Comparison of ENCODE assay signal across 8 mouse cellular contexts in the genomic region with DNA sequence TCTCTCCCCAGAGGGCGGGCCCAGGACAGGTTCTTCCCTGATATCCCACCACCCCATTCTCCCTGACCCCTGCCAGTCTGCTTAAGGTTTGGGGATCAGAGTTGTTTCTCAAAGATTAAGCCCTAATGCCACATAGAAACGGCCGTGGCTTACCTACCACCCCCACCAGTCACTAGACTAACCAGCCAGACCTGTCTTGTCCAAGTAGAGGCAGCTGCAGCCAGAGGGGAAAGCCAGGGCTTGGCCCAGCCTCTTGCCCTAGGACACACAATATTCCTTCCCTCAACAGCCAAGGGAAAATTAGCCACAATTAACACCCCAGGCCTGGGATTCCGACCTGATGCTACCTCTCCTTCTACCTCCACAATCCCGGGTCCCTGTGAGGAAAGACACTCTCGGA. TPM values are rescaled to one million over a fixed set of nuclear protein-coding genes. Genes with fewer than 3 reads are reported as not detected.
DNase-seq lines count a peak whose midpoint lies in the region; ATAC-seq and TF ChIP-seq lines count a peak whose summit lies in the region.

No protein-coding gene starts in this region.

- peak overlapping the region; percentile 97 for H3K4me2 ChIP-seq in heart, embryonic 12.5 days
- peak overlapping the region; percentile 77 for H3K4me2 ChIP-seq in lung, postnatal 0 days (replicated peaks; ENCODE audit: low read depth, low read length)

- no peak for TF ChIP-seq CTCF in G1E (IDR thresholded peaks at IDR 0.05; ENCODE audit: low read depth, low read length)
- TF ChIP-seq CTCF in lung, postnatal 0 days (IDR thresholded peaks at IDR 0.05): no peak

- peaks cover 30% of the 10 kb centered on the region for H3K36me3 ChIP-seq in heart, embryonic 12.5 days
- peaks cover 52% of the 10 kb centered on the region for H3K36me3 ChIP-seq in G1E (replicated peaks)
- H3K36me3 ChIP-seq in hindbrain, embryonic 10.5 days: peaks cover 37% of the 10 kb centered on the region
- H3K36me3 ChIP-seq in lung, postnatal 0 days (ENCODE audit: insufficient read depth, low read length): peaks cover 17% of the 10 kb centered on the region; the same call in 1 of the 2 replicates

- H3K9me3 ChIP-seq in heart, embryonic 12.5 days (replicated peaks): no peaks in the 10 kb centered on the region
- no peaks in the 10 kb centered on the region for H3K9me3 ChIP-seq in G1E (replicated peaks)
- H3K9me3 ChIP-seq in hindbrain, embryonic 10.5 days: no peaks in the 10 kb centered on the region
- H3K9me3 ChIP-seq in lung, postnatal 0 days (ENCODE audit: low read length): no peaks in the 10 kb centered on the region

- H3K27ac ChIP-seq in heart, embryonic 12.5 days (ENCODE audit: poor library complexity, severe bottlenecking): peak overlapping the region; percentile 97
- peak overlapping the region; percentile 100 for H3K27ac ChIP-seq in hindbrain, embryonic 10.5 days
- H3K27ac ChIP-seq in lung, postnatal 0 days (ENCODE audit: low read length): peak overlapping the region; percentile 100

- H3K27me3 ChIP-seq in heart, embryonic 12.5 days (replicated peaks): no peaks in the 10 kb centered on the region
- H3K27me3 ChIP-seq in G1E (ENCODE audit: insufficient read depth, low read length): no peaks in the 10 kb centered on the region
- H3K27me3 ChIP-seq in hindbrain, embryonic 10.5 days (ENCODE audit: insufficient read depth, poor library complexity, severe bottlenecking): no peaks in the 10 kb centered on the region
- H3K27me3 ChIP-seq in lung, postnatal 0 days (replicated peaks; ENCODE audit: insufficient read depth, low read length): no peaks in the 10 kb centered on the region

- H3K9ac ChIP-seq in heart, embryonic 12.5 days: peak overlapping the region; percentile 71
- H3K9ac ChIP-seq in lung, postnatal 0 days (replicated peaks; ENCODE audit: low read depth): peak overlapping the region; percentile 26; the same call in 1 of the 2 replicates

- no peak for DNase-seq in heart, postnatal 4 days
- no peak for DNase-seq in G1E (ENCODE audit: low spot score)
- no peak for DNase-seq in hindbrain, embryonic 10.5 days (ENCODE audit: low spot score)
- peak; percentile 58 for DNase-seq in lung, postnatal 0 days (ENCODE audit: low spot score)
- no peak for DNase-seq in ovary, adult 18-20 months (ENCODE audit: low spot score)
- DNase-seq in thymus, postnatal 0 days (ENCODE audit: low spot score): no peak

- WGBS in heart, embryonic 12.5 days: 32% methylated on average over 6 of the region's 6 CpGs
- WGBS in hindbrain, embryonic 10.5 days: 33% methylated on average over 6 of the region's 6 CpGs
- WGBS in lung, postnatal 0 days: 22% methylated on average over 6 of the region's 6 CpGs

- ATAC-seq in heart, embryonic 12.5 days (ENCODE audit: insufficient number of reproducible peaks, low FRiP score): no peak
- ATAC-seq in G1E (ENCODE audit: extremely low read depth, insufficient number of reproducible peaks, low FRiP score, poor library complexity, severe bottlenecking): no peak
- peak; percentile 14; the same call in 1 of the 2 replicates for ATAC-seq in lung, postnatal 0 days
- no peak for ATAC-seq in granulocyte monocyte progenitor cell, adult 5-6 weeks (replicated peaks; ENCODE audit: poor library complexity, severe bottlenecking)

- H3K4me3 ChIP-seq in heart, embryonic 12.5 days: peak overlapping the region; percentile 98
- H3K4me3 ChIP-seq in G1E (ENCODE audit: low read depth, low read length): peak overlapping the region; percentile 70
- H3K4me3 ChIP-seq in hindbrain, embryonic 10.5 days: peak overlapping the region; percentile 89
- H3K4me3 ChIP-seq in lung, postnatal 0 days (ENCODE audit: low read depth, low read length): peak overlapping the region; percentile 98

- TF ChIP-seq EP300 in lung, postnatal 0 days (IDR thresholded peaks at IDR 0.05): no peak

- H3K4me1 ChIP-seq in heart, embryonic 12.5 days (replicated peaks): peaks cover 37% of the 10 kb centered on the region
- peaks cover 42% of the 10 kb centered on the region for H3K4me1 ChIP-seq in G1E (ENCODE audit: insufficient read depth, low read depth, low read length)
- peaks cover 78% of the 10 kb centered on the region for H3K4me1 ChIP-seq in hindbrain, embryonic 10.5 days (replicated peaks)
- H3K4me1 ChIP-seq in lung, postnatal 0 days (ENCODE audit: insufficient read depth, low read depth, low read length): peaks cover 24% of the 10 kb centered on the region

RNA-seq across cellular contexts. Expression of gene Chd3, which starts 3.5 kb away (rescaled TPM):
- 19.2 and 23.5 TPM in 2 replicates for polyA plus RNA-seq in heart, embryonic 12.5 days (2016; fragmentation: Nextera tagmentation; extraction: Ambion mirVana)
- total RNA-seq in heart, postnatal 4 days (2021): 10 to 100 TPM; 75.3 to 76.7 TPM
- total RNA-seq in G1E (2014; fragmentation: Nextera tagmentation) (120 TPM in 2 replicates), G1E (2017) (55.6 and 71.0 TPM in 2 replicates)
- polyA plus RNA-seq in G1E (2012): 183 and 212 TPM in 2 replicates
- 45.1 and 46.9 TPM in 2 replicates for polyA plus RNA-seq in hindbrain, embryonic 10.5 days (2016; fragmentation: Nextera tagmentation; extraction: Ambion mirVana)
- 29.9 and 38.4 TPM in 2 replicates for polyA plus RNA-seq in lung, postnatal 0 days (2015; fragmentation: Nextera tagmentation; extraction: Ambion mirVana)
- total RNA-seq in granulocyte monocyte progenitor cell, adult 5-6 weeks (2014; fragmentation: Nextera tagmentation): 37.0 and 59.8 TPM in 2 replicates
- 26.9 and 37.7 TPM in 2 replicates for total RNA-seq in granulocyte monocyte progenitor cell, adult 5-6 weeks (2017)
- polyA plus RNA-seq in thymus, postnatal 0 days (2015; fragmentation: Nextera tagmentation; extraction: Ambion mirVana): 10.7 and 13.2 TPM in 2 replicates

RNA-seq across cellular contexts. Expression of gene Rnf227, which starts 25.5 kb away (rescaled TPM):
- polyA plus RNA-seq in heart, embryonic 12.5 days (2016; fragmentation: Nextera tagmentation; extraction: Ambion mirVana): 6.7 and 8.5 TPM in 2 replicates
- total RNA-seq in heart, postnatal 4 days (2021): 1 to 10 TPM; 2.4 to 3.1 TPM
- total RNA-seq in G1E (2014; fragmentation: Nextera tagmentation): not detected in 2 replicates
- 0.06 and 0.11 TPM in 2 replicates for total RNA-seq in G1E (2017)
- not detected in 2 replicates for polyA plus RNA-seq in G1E (2012)
- polyA plus RNA-seq in hindbrain, embryonic 10.5 days (2016; fragmentation: Nextera tagmentation; extraction: Ambion mirVana): 18.0 and 19.9 TPM in 2 replicates
- polyA plus RNA-seq in lung, postnatal 0 days (2015; fragmentation: Nextera tagmentation; extraction: Ambion mirVana): 5.7 and 6.6 TPM in 2 replicates
- 5.4 and 6.7 TPM in 2 replicates for total RNA-seq in granulocyte monocyte progenitor cell, adult 5-6 weeks (2014; fragmentation: Nextera tagmentation)
- total RNA-seq in granulocyte monocyte progenitor cell, adult 5-6 weeks (2017): 4.5 and 7.6 TPM in 2 replicates
- 6.8 and 8.3 TPM in 2 replicates for polyA plus RNA-seq in thymus, postnatal 0 days (2015; fragmentation: Nextera tagmentation; extraction: Ambion mirVana)

RNA-seq across cellular contexts. Expression of gene Naa38, which starts 29.6 kb away (rescaled TPM):
- 147 and 150 TPM in 2 replicates for polyA plus RNA-seq in heart, embryonic 12.5 days (2016; fragmentation: Nextera tagmentation; extraction: Ambion mirVana)
- 100 to 1,000 TPM in 1 of 2 experiments, 10 to 100 TPM in 1; 92.3 to 101 TPM for total RNA-seq in heart, postnatal 4 days (2021)
- 96.2 and 98.4 TPM in 2 replicates for total RNA-seq in G1E (2014; fragmentation: Nextera tagmentation)
- total RNA-seq in G1E (2017): 171 and 204 TPM in 2 replicates
- polyA plus RNA-seq in G1E (2012): 104 and 107 TPM in 2 replicates
- polyA plus RNA-seq in hindbrain, embryonic 10.5 days (2016; fragmentation: Nextera tagmentation; extraction: Ambion mirVana): 148 and 159 TPM in 2 replicates
- polyA plus RNA-seq in lung, postnatal 0 days (2015; fragmentation: Nextera tagmentation; extraction: Ambion mirVana): 126 and 142 TPM in 2 replicates
- 164 and 170 TPM in 2 replicates for total RNA-seq in granulocyte monocyte progenitor cell, adult 5-6 weeks (2014; fragmentation: Nextera tagmentation)
- total RNA-seq in granulocyte monocyte progenitor cell, adult 5-6 weeks (2017): 112 and 181 TPM in 2 replicates
- polyA plus RNA-seq in thymus, postnatal 0 days (2015; fragmentation: Nextera tagmentation; extraction: Ambion mirVana): 194 and 211 TPM in 2 replicates

RNA-seq across cellular contexts. Expression of gene Cyb5d1, which starts 29.7 kb away (rescaled TPM):
- polyA plus RNA-seq in heart, embryonic 12.5 days (2016; fragmentation: Nextera tagmentation; extraction: Ambion mirVana): 24.8 and 27.1 TPM in 2 replicates
- total RNA-seq in heart, postnatal 4 days (2021): 10 to 100 TPM; 21.3 to 22.1 TPM
- total RNA-seq in G1E (2014; fragmentation: Nextera tagmentation) (24.0 and 26.0 TPM in 2 replicates), G1E (2017) (36.0 and 41.5 TPM in 2 replicates)
- polyA plus RNA-seq in G1E (2012): 3.5 and 9.1 TPM in 2 replicates
- 47.2 and 51.7 TPM in 2 replicates for polyA plus RNA-seq in hindbrain, embryonic 10.5 days (2016; fragmentation: Nextera tagmentation; extraction: Ambion mirVana)
- 16.3 and 16.5 TPM in 2 replicates for polyA plus RNA-seq in lung, postnatal 0 days (2015; fragmentation: Nextera tagmentation; extraction: Ambion mirVana)
- total RNA-seq in granulocyte monocyte progenitor cell, adult 5-6 weeks (2014; fragmentation: Nextera tagmentation): 22.8 and 25.2 TPM in 2 replicates
- total RNA-seq in granulocyte monocyte progenitor cell, adult 5-6 weeks (2017): 32.7 and 38.2 TPM in 2 replicates
- polyA plus RNA-seq in thymus, postnatal 0 days (2015; fragmentation: Nextera tagmentation; extraction: Ambion mirVana): 25.9 and 28.3 TPM in 2 replicates

RNA-seq across cellular contexts. Expression of gene Tmem88, which starts 32.3 kb away (rescaled TPM):
- 34.4 and 35.7 TPM in 2 replicates for polyA plus RNA-seq in heart, embryonic 12.5 days (2016; fragmentation: Nextera tagmentation; extraction: Ambion mirVana)
- total RNA-seq in heart, postnatal 4 days (2021): 10 to 100 TPM; 37.1 to 38.3 TPM
- total RNA-seq in G1E (2014; fragmentation: Nextera tagmentation): 2.6 TPM in 2 replicates
- total RNA-seq in G1E (2017): 0.93 and 1.2 TPM in 2 replicates
- 2.2 and 3.0 TPM in 2 replicates for polyA plus RNA-seq in G1E (2012)
- polyA plus RNA-seq in hindbrain, embryonic 10.5 days (2016; fragmentation: Nextera tagmentation; extraction: Ambion mirVana): 22.1 and 22.2 TPM in 2 replicates
- polyA plus RNA-seq in lung, postnatal 0 days (2015; fragmentation: Nextera tagmentation; extraction: Ambion mirVana): 96.5 and 101 TPM in 2 replicates
- total RNA-seq in granulocyte monocyte progenitor cell, adult 5-6 weeks (2014; fragmentation: Nextera tagmentation): not detected in 2 replicates
- 0.56 TPM in 1 of 2 replicates, not detected in the other for total RNA-seq in granulocyte monocyte progenitor cell, adult 5-6 weeks (2017)
- polyA plus RNA-seq in thymus, postnatal 0 days (2015; fragmentation: Nextera tagmentation; extraction: Ambion mirVana): 10.4 and 12.9 TPM in 2 replicates
